Mouse (Mus musculus) splenic B cell, adult 2 months (primary cell): ENCODE results near the gene Prkn.

Source experiments
- DNase-seq: peaks from one replicate; pipeline ENCODE4 v3.0.0-alpha.2; 2011; ENCODE audit warnings: low read depth, low spot score
- H3K27me3 ChIP-seq: 2 replicates; pipeline ENCODE4 v1.6.1; 2012; ENCODE audit warnings: mild to moderate bottlenecking, low read length, moderate library complexity, mixed read lengths; ENCODE audit not compliant: control insufficient read depth, poor library complexity, insufficient read depth, severe bottlenecking
- H3K36me3 ChIP-seq: 2 replicates; pipeline ENCODE4 v1.6.1; 2012; ENCODE audit warnings: mild to moderate bottlenecking, low read length, moderate library complexity, mixed read lengths; ENCODE audit not compliant: control insufficient read depth, poor library complexity, insufficient read depth, severe bottlenecking

Gene Prkn

GRCm38 (mm10) chr17:11067076-11067703, 227.0 kb downstream of the Prkn start:
- H3K27me3 ChIP-seq: no peaks in the 10 kb centered on the region
- DNase-seq: no peak
- H3K36me3 ChIP-seq: no peaks in the 10 kb centered on the region

GRCm38 (mm10) chr17:11067704-11068475, 227.7 kb downstream of the Prkn start:
- no peak for DNase-seq
- no peaks in the 10 kb centered on the region for H3K27me3 ChIP-seq
- H3K36me3 ChIP-seq: no peaks in the 10 kb centered on the region

GRCm38 (mm10) chr17:11070996-11071395, 230.8 kb downstream of the Prkn start:
- Histone ChIP-seq H3K27me3 (no peaks in the 10 kb centered on the region), H3K36me3 (no peaks in the 10 kb centered on the region)
- no peak for DNase-seq

- H3K27me3 ChIP-seq: no peaks in the 10 kb centered on the region
Observed at GRCm38 (mm10) chr17:11076319-11076903, 236.2 kb downstream of the Prkn start.

GRCm38 (mm10) chr17:11086492-11086891, 246.3 kb downstream of the Prkn start:
- Histone ChIP-seq H3K36me3 (no peaks in the 10 kb centered on the region), H3K27me3 (no peaks in the 10 kb centered on the region)
- DNase-seq: no peak

More at GRCm38 (mm10) chr17:11076319-11076903, 236.2 kb downstream of the Prkn start:
- DNase-seq: no peak
- H3K36me3 ChIP-seq: no peaks in the 10 kb centered on the region

- no peaks in the 10 kb centered on the region for H3K36me3 ChIP-seq
- no peak for DNase-seq
- no peaks in the 10 kb centered on the region for H3K27me3 ChIP-seq
Observed at GRCm38 (mm10) chr17:11087088-11087487, 246.9 kb downstream of the Prkn start.

GRCm38 (mm10) chr17:11087823-11088222, 247.6 kb downstream of the Prkn start:
- no peaks in the 10 kb centered on the region for H3K27me3 ChIP-seq
- DNase-seq: no peak
- no peaks in the 10 kb centered on the region for H3K36me3 ChIP-seq

GRCm38 (mm10) chr17:11089361-11089760, 249.2 kb downstream of the Prkn start:
- no peaks in the 10 kb centered on the region for H3K27me3 ChIP-seq
- no peaks in the 10 kb centered on the region for H3K36me3 ChIP-seq
- no peak for DNase-seq

- no peak for DNase-seq
Observed at GRCm38 (mm10) chr17:11092900-11093299, 252.7 kb downstream of the Prkn start.

GRCm38 (mm10) chr17:11093321-11093720, 253.1 kb downstream of the Prkn start:
- no peak for DNase-seq
- H3K27me3 ChIP-seq: no peaks in the 10 kb centered on the region
- no peaks in the 10 kb centered on the region for H3K36me3 ChIP-seq

More at GRCm38 (mm10) chr17:11092900-11093299, 252.7 kb downstream of the Prkn start:
- no peaks in the 10 kb centered on the region for H3K27me3 ChIP-seq
- H3K36me3 ChIP-seq: no peaks in the 10 kb centered on the region

- H3K27me3 ChIP-seq: no peaks in the 10 kb centered on the region
- no peaks in the 10 kb centered on the region for H3K36me3 ChIP-seq
- DNase-seq: no peak
Observed at GRCm38 (mm10) chr17:11107007-11107406, 266.8 kb downstream of the Prkn start.

- DNase-seq: no peak
- Histone ChIP-seq H3K36me3 (no peaks in the 10 kb centered on the region), H3K27me3 (no peaks in the 10 kb centered on the region)
Observed at GRCm38 (mm10) chr17:11107916-11108315, 267.7 kb downstream of the Prkn start.

- H3K27me3 ChIP-seq: no peaks in the 10 kb centered on the region
- no peak for DNase-seq
Observed at GRCm38 (mm10) chr17:11117508-11117907, 277.3 kb downstream of the Prkn start.

GRCm38 (mm10) chr17:11124048-11124447, 283.9 kb downstream of the Prkn start:
- Histone ChIP-seq H3K36me3 (no peaks in the 10 kb centered on the region), H3K27me3 (no peaks in the 10 kb centered on the region)
- no peak for DNase-seq

More at GRCm38 (mm10) chr17:11117508-11117907, 277.3 kb downstream of the Prkn start:
- no peaks in the 10 kb centered on the region for H3K36me3 ChIP-seq

- no peaks in the 10 kb centered on the region for H3K36me3 ChIP-seq
- DNase-seq: no peak
- no peaks in the 10 kb centered on the region for H3K27me3 ChIP-seq
Observed at GRCm38 (mm10) chr17:11127217-11127616, 287.0 kb downstream of the Prkn start.
